Mouse (Mus musculus): ENCODE data around the gene Neurod1.

The Neurod1 gene

GRCm38 (mm10) chr2:79443861-79444620, 12.5 kb downstream of the Neurod1 start:
- DNase-seq (ENCODE audit: extremely low read depth, insufficient read length, low spot score) = no peak

- no peak for DNase-seq (ENCODE audit: extremely low read depth, insufficient read length, low spot score)
Measured at GRCm38 (mm10) chr2:79443401-79443800, 13.2 kb downstream of the Neurod1 start.

- DNase-seq (ENCODE audit: extremely low read depth, insufficient read length, low spot score) = no peak
Measured at GRCm38 (mm10) chr2:79442906-79443305, 13.6 kb downstream of the Neurod1 start.

- no peak for DNase-seq (ENCODE audit: extremely low read depth, insufficient read length, low spot score)
Measured at GRCm38 (mm10) chr2:79442227-79442626, 14.3 kb downstream of the Neurod1 start.

- no peak for DNase-seq (ENCODE audit: extremely low read depth, insufficient read length, low spot score)
Measured at GRCm38 (mm10) chr2:79430061-79430460, 26.5 kb downstream of the Neurod1 start.

- DNase-seq (ENCODE audit: extremely low read depth, insufficient read length, low spot score) = no peak
Measured at GRCm38 (mm10) chr2:79429650-79430049, 26.9 kb downstream of the Neurod1 start.

GRCm38 (mm10) chr2:79429108-79429507, 27.4 kb downstream of the Neurod1 start:
- no peak for DNase-seq (ENCODE audit: extremely low read depth, insufficient read length, low spot score)

- no peak for DNase-seq (ENCODE audit: extremely low read depth, insufficient read length, low spot score)
Measured at GRCm38 (mm10) chr2:79428569-79429104, 27.9 kb downstream of the Neurod1 start.

- no peak for DNase-seq (ENCODE audit: extremely low read depth, insufficient read length, low spot score)
Measured at GRCm38 (mm10) chr2:79428022-79428421, 28.5 kb downstream of the Neurod1 start.

GRCm38 (mm10) chr2:79421696-79422095, 34.9 kb downstream of the Neurod1 start:
- no peak for DNase-seq (ENCODE audit: extremely low read depth, insufficient read length, low spot score)

- DNase-seq (ENCODE audit: extremely low read depth, insufficient read length, low spot score) = no peak
Measured at GRCm38 (mm10) chr2:79414505-79414904, 42.0 kb downstream of the Neurod1 start.

GRCm38 (mm10) chr2:79410903-79411255, 45.7 kb downstream of the Neurod1 start:
- no peak for DNase-seq (ENCODE audit: extremely low read depth, insufficient read length, low spot score)

- DNase-seq (ENCODE audit: extremely low read depth, insufficient read length, low spot score) = no peak
Measured at GRCm38 (mm10) chr2:79410247-79410902, 46.2 kb downstream of the Neurod1 start.

- no peak for DNase-seq (ENCODE audit: extremely low read depth, insufficient read length, low spot score)
Measured at GRCm38 (mm10) chr2:79405661-79406405, 50.7 kb downstream of the Neurod1 start.

Measured in 3134 (cell line).